Mouse (Mus musculus) R1 (cell line): ENCODE data around the gene Pdrg1.

Experiments
- DNase-seq: peaks from one replicate; pipeline ENCODE4 v3.0.0-alpha.2; 2018; ENCODE audit warnings: low read depth, low spot score

The Pdrg1 gene

GRCm38 (mm10) chr2:153031126-153032082 is 16.2 kb upstream of the Pdrg1 start, which contains the start of gene Xkr7:
Gene Xkr7, plus strand, starts transcription at chr2:153031852.
- peak; percentile 58 for DNase-seq

- DNase-seq, result no peak
Observed at GRCm38 (mm10) chr2:153030422-153030821, 15.2 kb upstream of the Pdrg1 start.

- DNase-seq, result no peak
Observed at GRCm38 (mm10) chr2:153027501-153027900, 12.3 kb upstream of the Pdrg1 start.

- DNase-seq, result no peak
Observed at GRCm38 (mm10) chr2:153026052-153026451, 10.8 kb upstream of the Pdrg1 start.

- DNase-seq, result no peak
Observed at GRCm38 (mm10) chr2:153022855-153023254, 7.6 kb upstream of the Pdrg1 start.

- DNase-seq, result peak; percentile 88
Observed at GRCm38 (mm10) chr2:153021163-153021562, 5.9 kb upstream of the Pdrg1 start.

- no peak for DNase-seq
Observed at GRCm38 (mm10) chr2:153019355-153019754, 4.1 kb upstream of the Pdrg1 start.

- DNase-seq, result no peak
Observed at GRCm38 (mm10) chr2:153016786-153017185, 1.6 kb upstream of the Pdrg1 start.

- DNase-seq, result no peak
Observed at GRCm38 (mm10) chr2:153015804-153016203, 577 bp upstream of the Pdrg1 start.

- DNase-seq, result no peak
Observed at GRCm38 (mm10) chr2:153013724-153014515, 1.3 kb downstream of the Pdrg1 start.

- peak; percentile 91 for DNase-seq
Observed at GRCm38 (mm10) chr2:153009192-153009973, 5.8 kb downstream of the Pdrg1 start.

- no peak for DNase-seq
Observed at GRCm38 (mm10) chr2:153005981-153006380, 9.2 kb downstream of the Pdrg1 start.

- no peak for DNase-seq
Observed at GRCm38 (mm10) chr2:153003681-153004338, 11.4 kb downstream of the Pdrg1 start.

GRCm38 (mm10) chr2:153002492-153003248 is 12.6 kb downstream of the Pdrg1 start:
- DNase-seq, result no peak

- DNase-seq, result no peak
Observed at GRCm38 (mm10) chr2:152997046-152997445, 18.2 kb downstream of the Pdrg1 start.

GRCm38 (mm10) chr2:152991529-152991928 is 23.7 kb downstream of the Pdrg1 start:
- no peak for DNase-seq

GRCm38 (mm10) chr2:152985582-152985981 is 29.6 kb downstream of the Pdrg1 start:
- no peak for DNase-seq

GRCm38 (mm10) chr2:152976991-152977390 is 38.2 kb downstream of the Pdrg1 start:
- DNase-seq, result no peak

- no peak for DNase-seq
Observed at GRCm38 (mm10) chr2:152965555-152965954, 49.7 kb downstream of the Pdrg1 start.

- DNase-seq, result peak; percentile 97
Observed at GRCm38 (mm10) chr2:152962091-152962793, 53.0 kb downstream of the Pdrg1 start, which contains the start of gene Ttll9. Gene Ttll9, plus strand, starts transcription at chr2:152962485.
